Mouse (Mus musculus): ENCODE measurements around the gene Etnk2. TPM values are rescaled to one million over a fixed set of nuclear protein-coding genes. Genes with fewer than 3 reads are reported as not detected.

The Etnk2 gene
- polyA plus RNA-seq, 1 experiment from 2014 or later: 21.6 TPM

- Histone ChIP-seq H3K4me1 (ENCODE audit: control insufficient read depth, insufficient read depth, low read length) (no peaks in the 10 kb centered on the region), H3K27ac (ENCODE audit: low read depth, low read length) (no peak overlapping the region), H3K27me3 (ENCODE audit: control insufficient read depth, insufficient read depth, low read length) (0 out of 2 replicates have a peak, but pooled peaks cover 2% of the 10 kb centered on the region), H3K9me3 (ENCODE audit: control insufficient read depth, low read length) (no peaks in the 10 kb centered on the region), H3K9ac (replicated peaks; ENCODE audit: low read depth, low read length) (no peak overlapping the region), H3K4me2 (ENCODE audit: low read depth, low read length) (no peak overlapping the region), H3K36me3 (ENCODE audit: control insufficient read depth, insufficient read depth, low read length) (no peaks in the 10 kb centered on the region), H3K4me3 (ENCODE audit: low read depth, low read length) (no peak overlapping the region)
- ATAC-seq (ENCODE audit: low read depth): no peak
- WGBS: 93% methylated on average over 5 of the region's 5 CpGs
Observed at GRCm38 (mm10) chr1:133362103-133362502, 1.3 kb upstream of the Etnk2 start.

- 0 out of 2 replicates have a peak, but pooled peaks cover 2% of the 10 kb centered on the region for H3K27me3 ChIP-seq (ENCODE audit: control insufficient read depth, insufficient read depth, low read length)
- peak overlapping the region; percentile 54 for H3K4me3 ChIP-seq (ENCODE audit: low read depth, low read length)
- H3K36me3 ChIP-seq (ENCODE audit: control insufficient read depth, insufficient read depth, low read length): no peaks in the 10 kb centered on the region
- ATAC-seq (ENCODE audit: low read depth): peak; percentile 29
- H3K4me2 ChIP-seq (ENCODE audit: low read depth, low read length): peak overlapping the region; percentile 93
- H3K27ac ChIP-seq (ENCODE audit: low read depth, low read length): peak overlapping the region; percentile 35; the same call in 1 of the 2 replicates
- WGBS: 2% methylated on average over 27 of the region's 27 CpGs
- H3K4me1 ChIP-seq (ENCODE audit: control insufficient read depth, insufficient read depth, low read length): 0 out of 2 replicates have a peak, but pooled peaks cover 3% of the 10 kb centered on the region
- peak overlapping the region; percentile 81 for H3K9ac ChIP-seq (replicated peaks; ENCODE audit: low read depth, low read length)
- no peaks in the 10 kb centered on the region for H3K9me3 ChIP-seq (ENCODE audit: control insufficient read depth, low read length)
Observed at GRCm38 (mm10) chr1:133364022-133364630, 754 bp downstream of the Etnk2 start.

GRCm38 (mm10) chr1:133364890-133365289, 1.5 kb downstream of the Etnk2 start:
- H3K27ac ChIP-seq (ENCODE audit: low read depth, low read length): no peak overlapping the region
- no peaks in the 10 kb centered on the region for H3K36me3 ChIP-seq (ENCODE audit: control insufficient read depth, insufficient read depth, low read length)
- 0 out of 2 replicates have a peak, but pooled peaks cover 2% of the 10 kb centered on the region for H3K27me3 ChIP-seq (ENCODE audit: control insufficient read depth, insufficient read depth, low read length)
- 47% methylated on average over 2 of the region's 2 CpGs for whole genome bisulfite sequencing
- H3K4me2 ChIP-seq (ENCODE audit: low read depth, low read length): no peak overlapping the region
- no peak overlapping the region for H3K4me3 ChIP-seq (ENCODE audit: low read depth, low read length)
- no peak overlapping the region for H3K9ac ChIP-seq (replicated peaks; ENCODE audit: low read depth, low read length)
- H3K4me1 ChIP-seq (ENCODE audit: control insufficient read depth, insufficient read depth, low read length): 0 out of 2 replicates have a peak, but pooled peaks cover 3% of the 10 kb centered on the region
- no peaks in the 10 kb centered on the region for H3K9me3 ChIP-seq (ENCODE audit: control insufficient read depth, low read length)
- ATAC-seq (ENCODE audit: low read depth): no peak

GRCm38 (mm10) chr1:133366951-133367605, 3.7 kb downstream of the Etnk2 start:
- H3K4me1 ChIP-seq (ENCODE audit: control insufficient read depth, insufficient read depth, low read length): 0 out of 2 replicates have a peak, but pooled peaks cover 3% of the 10 kb centered on the region
- no peak overlapping the region for H3K4me2 ChIP-seq (ENCODE audit: low read depth, low read length)
- 52% methylated on average over 10 of the region's 10 CpGs for WGBS
- no peak overlapping the region for H3K9ac ChIP-seq (replicated peaks; ENCODE audit: low read depth, low read length)
- H3K9me3 ChIP-seq (ENCODE audit: control insufficient read depth, low read length): no peaks in the 10 kb centered on the region
- H3K27ac ChIP-seq (ENCODE audit: low read depth, low read length): no peak overlapping the region
- H3K4me3 ChIP-seq (ENCODE audit: low read depth, low read length): no peak overlapping the region
- H3K27me3 ChIP-seq (ENCODE audit: control insufficient read depth, insufficient read depth, low read length): 0 out of 2 replicates have a peak, but pooled peaks cover 2% of the 10 kb centered on the region
- no peak for ATAC-seq (ENCODE audit: low read depth)
- H3K36me3 ChIP-seq (ENCODE audit: control insufficient read depth, insufficient read depth, low read length): no peaks in the 10 kb centered on the region

- WGBS: 11% methylated on average over 11 of the region's 11 CpGs
- Histone ChIP-seq H3K27ac (ENCODE audit: low read depth, low read length) (no peak overlapping the region), H3K9ac (replicated peaks; ENCODE audit: low read depth, low read length) (no peak overlapping the region), H3K4me2 (ENCODE audit: low read depth, low read length) (no peak overlapping the region), H3K4me3 (ENCODE audit: low read depth, low read length) (no peak overlapping the region), H3K4me1 (ENCODE audit: control insufficient read depth, insufficient read depth, low read length) (0 out of 2 replicates have a peak, but pooled peaks cover 3% of the 10 kb centered on the region), H3K36me3 (ENCODE audit: control insufficient read depth, insufficient read depth, low read length) (no peaks in the 10 kb centered on the region), H3K27me3 (ENCODE audit: control insufficient read depth, insufficient read depth, low read length) (0 out of 2 replicates have a peak, but pooled peaks cover 2% of the 10 kb centered on the region), H3K9me3 (ENCODE audit: control insufficient read depth, low read length) (no peaks in the 10 kb centered on the region)
- ATAC-seq (ENCODE audit: low read depth): no peak
Observed at GRCm38 (mm10) chr1:133367606-133368488, 4.5 kb downstream of the Etnk2 start.

GRCm38 (mm10) chr1:133368644-133369043, 5.3 kb downstream of the Etnk2 start:
- 71% methylated on average over 10 of the region's 10 CpGs for WGBS
- H3K27ac ChIP-seq (ENCODE audit: low read depth, low read length): no peak overlapping the region
- H3K36me3 ChIP-seq (ENCODE audit: control insufficient read depth, insufficient read depth, low read length): no peaks in the 10 kb centered on the region
- no peak for ATAC-seq (ENCODE audit: low read depth)
- H3K4me2 ChIP-seq (ENCODE audit: low read depth, low read length): no peak overlapping the region
- H3K4me3 ChIP-seq (ENCODE audit: low read depth, low read length): no peak overlapping the region
- no peak overlapping the region for H3K9ac ChIP-seq (replicated peaks; ENCODE audit: low read depth, low read length)
- 0 out of 2 replicates have a peak, but pooled peaks cover 2% of the 10 kb centered on the region for H3K27me3 ChIP-seq (ENCODE audit: control insufficient read depth, insufficient read depth, low read length)
- H3K9me3 ChIP-seq (ENCODE audit: control insufficient read depth, low read length): no peaks in the 10 kb centered on the region
- 0 out of 2 replicates have a peak, but pooled peaks cover 3% of the 10 kb centered on the region for H3K4me1 ChIP-seq (ENCODE audit: control insufficient read depth, insufficient read depth, low read length)

- no peaks in the 10 kb centered on the region for H3K36me3 ChIP-seq (ENCODE audit: control insufficient read depth, insufficient read depth, low read length)
- no peak overlapping the region for H3K4me3 ChIP-seq (ENCODE audit: low read depth, low read length)
- 0 out of 2 replicates have a peak, but pooled peaks cover 2% of the 10 kb centered on the region for H3K27me3 ChIP-seq (ENCODE audit: control insufficient read depth, insufficient read depth, low read length)
- H3K9me3 ChIP-seq (ENCODE audit: control insufficient read depth, low read length): no peaks in the 10 kb centered on the region
- ATAC-seq (ENCODE audit: low read depth): no peak
- 79% methylated on average over 4 of the region's 4 CpGs for WGBS
- no peak overlapping the region for H3K9ac ChIP-seq (replicated peaks; ENCODE audit: low read depth, low read length)
- H3K4me2 ChIP-seq (ENCODE audit: low read depth, low read length): no peak overlapping the region
- 0 out of 2 replicates have a peak, but pooled peaks cover 3% of the 10 kb centered on the region for H3K4me1 ChIP-seq (ENCODE audit: control insufficient read depth, insufficient read depth, low read length)
- no peak overlapping the region for H3K27ac ChIP-seq (ENCODE audit: low read depth, low read length)
Observed at GRCm38 (mm10) chr1:133370352-133370751, 7.0 kb downstream of the Etnk2 start.

- Histone ChIP-seq H3K36me3 (ENCODE audit: control insufficient read depth, insufficient read depth, low read length) (no peaks in the 10 kb centered on the region), H3K9ac (replicated peaks; ENCODE audit: low read depth, low read length) (no peak overlapping the region), H3K9me3 (ENCODE audit: control insufficient read depth, low read length) (no peaks in the 10 kb centered on the region), H3K27ac (ENCODE audit: low read depth, low read length) (no peak overlapping the region), H3K4me2 (ENCODE audit: low read depth, low read length) (no peak overlapping the region), H3K27me3 (ENCODE audit: control insufficient read depth, insufficient read depth, low read length) (no peaks in the 10 kb centered on the region), H3K4me3 (ENCODE audit: low read depth, low read length) (no peak overlapping the region), H3K4me1 (ENCODE audit: control insufficient read depth, insufficient read depth, low read length) (0 out of 2 replicates have a peak, but pooled peaks cover 3% of the 10 kb centered on the region)
- no peak for ATAC-seq (ENCODE audit: low read depth)
- WGBS: 81% methylated on average over 6 of the region's 6 CpGs
Observed at GRCm38 (mm10) chr1:133371431-133371830, 8.1 kb downstream of the Etnk2 start.
